Mouse (Mus musculus): Measurements from ENCODE around the gene Rbm15b. TPM values are rescaled to one million over a fixed set of nuclear protein-coding genes. Genes with fewer than 3 reads are reported as not detected.

Gene Rbm15b
- polyA plus RNA-seq, 2 experiments: 4.7 to 5.0 TPM

- no peak for DNase-seq (ENCODE audit: low read depth in 3 of 3, low spot score in 3 of 3)
- 74% methylated on average over 4 of the region's 4 CpGs for WGBS (ENCODE audit: insufficient replicate concordance)
Observed at GRCm38 (mm10) chr9:106879471-106879870, 7.8 kb downstream of the Rbm15b start.

GRCm38 (mm10) chr9:106876666-106877065, 10.6 kb downstream of the Rbm15b start:
- no peaks in the 10 kb centered on the region for H3K4me1 ChIP-seq (replicated peaks; ENCODE audit: control insufficient read depth in 2 of 2, insufficient read depth in 2 of 2, low read length in 1 of 2)
- H3K9me3 ChIP-seq (ENCODE audit: control insufficient read depth, low read length): no peaks in the 10 kb centered on the region
- DNase-seq (ENCODE audit: low read depth in 3 of 3, low spot score in 3 of 3) (no peak), ATAC-seq (ENCODE audit: insufficient read depth) (no peak)
- TF ChIP-seq CTCF (IDR thresholded peaks at IDR 0.05; ENCODE audit: low read depth): no peak
- TF ChIP-seq EP300 (IDR thresholded peaks at IDR 0.05; ENCODE audit: low read depth): no peak
- WGBS (ENCODE audit: insufficient replicate concordance): 85% methylated on average over 3 of the region's 3 CpGs
- no peak overlapping the region for H3K4me3 ChIP-seq (ENCODE audit: insufficient read depth in 1 of 2, low read depth in 2 of 2, low read length in 2 of 2)
- H3K4me2 ChIP-seq (ENCODE audit: low read depth): no peak overlapping the region
- no peaks in the 10 kb centered on the region for H3K27me3 ChIP-seq (ENCODE audit: control insufficient read depth, insufficient read depth, low read length)
- no peak overlapping the region for H3K27ac ChIP-seq
- peaks cover 48% of the 10 kb centered on the region for H3K36me3 ChIP-seq (replicated peaks; ENCODE audit: control insufficient read depth, insufficient read depth, low read depth)
- H3K9ac ChIP-seq (replicated peaks): no peak overlapping the region

More at GRCm38 (mm10) chr9:106879471-106879870, 7.8 kb downstream of the Rbm15b start:
- Histone ChIP-seq H3K9me3 (ENCODE audit: control insufficient read depth, low read length) (no peaks in the 10 kb centered on the region), H3K4me2 (ENCODE audit: low read depth) (no peak overlapping the region), H3K36me3 (replicated peaks; ENCODE audit: control insufficient read depth, insufficient read depth, low read depth) (peaks cover 58% of the 10 kb centered on the region), H3K4me3 (ENCODE audit: insufficient read depth in 1 of 2, low read depth in 2 of 2, low read length in 2 of 2) (no peak overlapping the region), H3K9ac (replicated peaks) (no peak overlapping the region), H3K27ac (no peak overlapping the region), H3K27me3 (ENCODE audit: control insufficient read depth, insufficient read depth, low read length) (no peaks in the 10 kb centered on the region), H3K4me1 (replicated peaks; ENCODE audit: control insufficient read depth in 2 of 2, insufficient read depth in 2 of 2, low read length in 1 of 2) (peaks cover 0 to 13% of the 10 kb centered on the region in 2 experiments; a peak in 3 of 4 replicates)
- TF ChIP-seq EP300 (IDR thresholded peaks at IDR 0.05; ENCODE audit: low read depth) (no peak), CTCF (IDR thresholded peaks at IDR 0.05; ENCODE audit: low read depth) (no peak)
- ATAC-seq (ENCODE audit: insufficient read depth): no peak

- DNase-seq (ENCODE audit: low read depth in 3 of 3, low spot score in 3 of 3) (no peak), ATAC-seq (ENCODE audit: insufficient read depth) (no peak)
- H3K4me2 ChIP-seq (ENCODE audit: low read depth): no peak overlapping the region
- H3K36me3 ChIP-seq (replicated peaks; ENCODE audit: control insufficient read depth, insufficient read depth, low read depth): peaks cover 40% of the 10 kb centered on the region
- no peak overlapping the region for H3K27ac ChIP-seq
- WGBS (ENCODE audit: insufficient replicate concordance): 80% methylated on average over 5 of the region's 5 CpGs
- no peaks in the 10 kb centered on the region for H3K9me3 ChIP-seq (ENCODE audit: control insufficient read depth, low read length)
- H3K27me3 ChIP-seq (ENCODE audit: control insufficient read depth, insufficient read depth, low read length): no peaks in the 10 kb centered on the region
- H3K4me3 ChIP-seq (ENCODE audit: insufficient read depth in 1 of 2, low read depth in 2 of 2, low read length in 2 of 2): no peak overlapping the region
- no peaks in the 10 kb centered on the region for H3K4me1 ChIP-seq (replicated peaks; ENCODE audit: control insufficient read depth in 2 of 2, insufficient read depth in 2 of 2, low read length in 1 of 2)
- TF ChIP-seq EP300 (IDR thresholded peaks at IDR 0.05; ENCODE audit: low read depth): no peak
- no peak for TF ChIP-seq CTCF (IDR thresholded peaks at IDR 0.05; ENCODE audit: low read depth)
- H3K9ac ChIP-seq (replicated peaks): no peak overlapping the region
Observed at GRCm38 (mm10) chr9:106874216-106874615, 13.0 kb downstream of the Rbm15b start.

GRCm38 (mm10) chr9:106858036-106858435, 29.2 kb downstream of the Rbm15b start:
- H3K9ac ChIP-seq (replicated peaks): no peak overlapping the region
- H3K4me2 ChIP-seq (ENCODE audit: low read depth): no peak overlapping the region
- peaks cover 60% of the 10 kb centered on the region for H3K36me3 ChIP-seq (replicated peaks; ENCODE audit: control insufficient read depth, insufficient read depth, low read depth)
- 47% methylated on average over 11 of the region's 11 CpGs for WGBS (ENCODE audit: insufficient replicate concordance)
- no peak for TF ChIP-seq EP300 (IDR thresholded peaks at IDR 0.05; ENCODE audit: low read depth)
- H3K27me3 ChIP-seq (ENCODE audit: control insufficient read depth, insufficient read depth, low read length): no peaks in the 10 kb centered on the region
- no peak overlapping the region for H3K27ac ChIP-seq
- ATAC-seq (ENCODE audit: insufficient read depth) (no peak), DNase-seq (ENCODE audit: low read depth in 3 of 3, low spot score in 3 of 3) (no peak)
- no peaks in the 10 kb centered on the region for H3K4me1 ChIP-seq (replicated peaks; ENCODE audit: control insufficient read depth in 2 of 2, insufficient read depth in 2 of 2, low read length in 1 of 2)
- no peak overlapping the region for H3K4me3 ChIP-seq (ENCODE audit: insufficient read depth in 1 of 2, low read depth in 2 of 2, low read length in 2 of 2)
- H3K9me3 ChIP-seq (ENCODE audit: control insufficient read depth, low read length): no peaks in the 10 kb centered on the region

- WGBS (ENCODE audit: insufficient replicate concordance): 72% methylated on average over 3 of the region's 3 CpGs
- peaks cover 54% of the 10 kb centered on the region for H3K36me3 ChIP-seq (replicated peaks; ENCODE audit: control insufficient read depth, insufficient read depth, low read depth)
Observed at GRCm38 (mm10) chr9:106856664-106857063, 30.6 kb downstream of the Rbm15b start.

More at GRCm38 (mm10) chr9:106856664-106857063, 30.6 kb downstream of the Rbm15b start:
- Histone ChIP-seq H3K4me1 (replicated peaks; ENCODE audit: control insufficient read depth in 2 of 2, insufficient read depth in 2 of 2, low read length in 1 of 2) (no peaks in the 10 kb centered on the region), H3K4me3 (ENCODE audit: insufficient read depth in 1 of 2, low read depth in 2 of 2, low read length in 2 of 2) (no peak overlapping the region), H3K27me3 (ENCODE audit: control insufficient read depth, insufficient read depth, low read length) (no peaks in the 10 kb centered on the region), H3K9ac (replicated peaks) (no peak overlapping the region), H3K27ac (no peak overlapping the region), H3K4me2 (ENCODE audit: low read depth) (no peak overlapping the region), H3K9me3 (ENCODE audit: control insufficient read depth, low read length) (no peaks in the 10 kb centered on the region)
- ATAC-seq (ENCODE audit: insufficient read depth) (no peak), DNase-seq (ENCODE audit: low read depth in 3 of 3, low spot score in 3 of 3) (no peak)
- no peak for TF ChIP-seq CTCF (IDR thresholded peaks at IDR 0.05; ENCODE audit: low read depth)
- TF ChIP-seq EP300 (IDR thresholded peaks at IDR 0.05; ENCODE audit: low read depth): no peak
